Mouse (Mus musculus) liver, postnatal 0 days (tissue): ENCODE measurements at regions not wholly inside any gene's neighbourhood (a gene's known extent, or its start where the extent isn't known, plus 50 kb on each side); places are given as distances from the start of the nearest gene placed in this dataset.

Experiments
- CTCF ChIP-seq: sonication (generic); IDR thresholded peaks from 2 replicates; pipeline ENCODE4 v1.5.1; 2016; ENCODE audit warnings: antibody characterized with exemption, low read depth
- EP300 ChIP-seq: IDR thresholded peaks from 2 replicates; pipeline ENCODE4 v1.6.1; 2016; ENCODE audit warnings: antibody characterized with exemption, low read depth, mild to moderate bottlenecking

- TF ChIP-seq CTCF: no peak
- TF ChIP-seq EP300: no peak
These were observed 196.2 kb downstream of the Dusp6 start for GRCm38 (mm10) chr10:99459171-99459660.
